Mouse (Mus musculus) cerebellum, adult 2 months (tissue): Measurements from ENCODE around the gene Gm21775. TPM values are rescaled to one million over a fixed set of nuclear protein-coding genes. Genes with fewer than 3 reads are reported as not detected.
"Not testable (repeated sequence)": the region's sequence is repeated elsewhere in the genome, so short reads cannot be mapped to it uniquely, and the experiment has no call there.

Experiments used
- DNase-seq, 2 experiments: peaks; one replicate each; pipeline ENCODE4 v3.0.0; 2021
- H3K27ac ChIP-seq: fragments of 200-500 bp; 2 replicates; pipeline ENCODE4 v1.5.1; 2012; ENCODE audit warnings: low read length, control low read depth, inconsistent platforms; ENCODE audit not compliant: insufficient read depth
- H3K27me3 ChIP-seq: fragments of 200-500 bp; 2 replicates; pipeline ENCODE4 v1.6.1; 2012; ENCODE audit warnings: inconsistent platforms, mild to moderate bottlenecking, low read length, moderate library complexity; ENCODE audit not compliant: control insufficient read depth, insufficient read depth
- H3K4me1 ChIP-seq: fragments of 200-500 bp; 2 replicates; pipeline ENCODE4 v1.6.1; 2011; ENCODE audit warnings: low read length; ENCODE audit not compliant: control insufficient read depth, insufficient read depth
- H3K4me3 ChIP-seq: fragments of 200-500 bp; replicated peaks from 2 replicates; pipeline ENCODE3; 2011; ENCODE audit warnings: mild to moderate bottlenecking, low read depth, low read length, control low read depth; ENCODE audit not compliant: insufficient read depth
- WGBS: fragments of 180-500 bp; shearing (Covaris S2); methylation state at CpG from one replicate; pipeline ENCODE4 v1.1.7; 2018; 5-methylcytosine and 5-hydroxymethylcytosine counted together
- polyA plus RNA-seq: library from polyadenylated mRNA; depleted of rRNA; stranded (reverse); fragments of >200 nt; gene quantifications from 2 replicates; pipeline ENCODE4 v1.2.3, GENCODE M21; 2012; rRNA removed

Gm21775 gene
- polyA plus RNA-seq: not detected in 2 replicates

- not testable (repeated sequence) for DNase-seq, H3K27me3 ChIP-seq, H3K27ac ChIP-seq, H3K4me3 ChIP-seq, H3K4me1 ChIP-seq
- 85% methylated on average over 3 of the region's 5 CpGs for WGBS
Observed at GRCm38 (mm10) chrY:10553153-10553552, at the start of gene Gm21775. Gm21775 (plus strand) TSS chrY:10553453.

- not testable (repeated sequence) for DNase-seq, H3K27me3 ChIP-seq, H3K4me3 ChIP-seq, H3K4me1 ChIP-seq, H3K27ac ChIP-seq
Observed at GRCm38 (mm10) chrY:10535942-10536341, 17.3 kb upstream of the Gm21775 start, which contains the start of gene Gm20737. Gm20737 (minus strand) TSS chrY:10536042.

Other genes starting within 250 kb of the Gm21775 start
- not detected in 2 replicates for gene Gm20834, start 228.9 kb upstream of the Gm21775 start, polyA plus RNA-seq
- not detected in 2 replicates for gene Gm28510, start 140.7 kb upstream of the Gm21775 start, polyA plus RNA-seq
- gene Gm20737, start 17.4 kb upstream of the Gm21775 start, polyA plus RNA-seq: not detected in 2 replicates
- gene Gm21900, start 62.9 kb downstream of the Gm21775 start, polyA plus RNA-seq: not detected in 2 replicates
- not detected in 2 replicates for gene Gm20777, start 199.0 kb downstream of the Gm21775 start, polyA plus RNA-seq